Mouse (Mus musculus) frontal cortex, postnatal 14 days (tissue): Measurements from ENCODE around the gene Sowaha.

Source experiments
- DNase-seq, 2 experiments: peaks; one replicate each; pipeline ENCODE4 v3.0.0; 2022; ENCODE audit warnings: low spot score in 2 of 2

Gene Sowaha

GRCm38 (mm10) chr11:53472709-53473108, 7.4 kb downstream of the Sowaha start:
- no peak for DNase-seq

GRCm38 (mm10) chr11:53469968-53470695, 9.9 kb downstream of the Sowaha start, which contains the start of gene Gm9837:
TSS of gene Gm9837 (minus strand) at chr11:53470479.
- DNase-seq, result peak; percentile 86 to 92

GRCm38 (mm10) chr11:53469294-53469967, 10.6 kb downstream of the Sowaha start:
- peak in 1 of 2 experiments; percentile 61 for DNase-seq

DNA sequence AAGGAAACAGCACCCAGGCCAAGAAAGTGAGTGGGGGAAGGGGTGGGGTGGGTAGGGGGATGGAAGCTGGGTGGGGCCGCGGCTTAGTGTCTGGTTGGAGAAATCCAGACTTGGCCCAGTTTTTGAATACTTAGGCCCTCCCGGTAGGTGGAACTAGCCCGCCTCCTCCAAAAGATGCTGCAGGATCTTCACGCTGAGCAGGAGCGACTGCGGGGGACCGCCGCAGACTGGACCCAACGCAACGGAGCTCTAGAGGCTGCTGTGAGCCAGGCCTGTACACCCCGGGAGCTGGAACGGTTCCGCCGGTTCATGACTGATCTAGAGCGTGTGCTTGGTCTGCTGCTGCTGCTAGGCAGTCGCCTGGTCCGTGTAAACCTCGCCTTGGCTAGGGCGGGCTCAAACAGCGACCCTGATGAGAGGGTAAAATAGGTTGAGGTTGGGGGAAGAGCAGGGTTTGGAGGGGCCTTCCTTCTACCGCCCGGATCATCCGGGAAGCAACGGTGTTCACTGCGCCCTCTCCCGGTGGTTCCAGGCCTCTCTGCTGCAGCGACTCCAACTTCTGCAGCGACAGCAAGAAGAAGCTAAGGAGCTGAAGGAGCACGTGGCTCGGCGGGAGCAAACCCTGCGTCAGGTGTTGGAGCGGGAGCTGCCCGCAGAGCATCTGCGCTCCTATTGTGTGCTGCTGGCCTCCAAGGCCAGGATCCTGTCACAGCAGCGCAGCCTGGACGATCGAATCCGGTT, 13.7 kb downstream of the Sowaha start:
- peak; percentile 74 to 78 for DNase-seq

DNA sequence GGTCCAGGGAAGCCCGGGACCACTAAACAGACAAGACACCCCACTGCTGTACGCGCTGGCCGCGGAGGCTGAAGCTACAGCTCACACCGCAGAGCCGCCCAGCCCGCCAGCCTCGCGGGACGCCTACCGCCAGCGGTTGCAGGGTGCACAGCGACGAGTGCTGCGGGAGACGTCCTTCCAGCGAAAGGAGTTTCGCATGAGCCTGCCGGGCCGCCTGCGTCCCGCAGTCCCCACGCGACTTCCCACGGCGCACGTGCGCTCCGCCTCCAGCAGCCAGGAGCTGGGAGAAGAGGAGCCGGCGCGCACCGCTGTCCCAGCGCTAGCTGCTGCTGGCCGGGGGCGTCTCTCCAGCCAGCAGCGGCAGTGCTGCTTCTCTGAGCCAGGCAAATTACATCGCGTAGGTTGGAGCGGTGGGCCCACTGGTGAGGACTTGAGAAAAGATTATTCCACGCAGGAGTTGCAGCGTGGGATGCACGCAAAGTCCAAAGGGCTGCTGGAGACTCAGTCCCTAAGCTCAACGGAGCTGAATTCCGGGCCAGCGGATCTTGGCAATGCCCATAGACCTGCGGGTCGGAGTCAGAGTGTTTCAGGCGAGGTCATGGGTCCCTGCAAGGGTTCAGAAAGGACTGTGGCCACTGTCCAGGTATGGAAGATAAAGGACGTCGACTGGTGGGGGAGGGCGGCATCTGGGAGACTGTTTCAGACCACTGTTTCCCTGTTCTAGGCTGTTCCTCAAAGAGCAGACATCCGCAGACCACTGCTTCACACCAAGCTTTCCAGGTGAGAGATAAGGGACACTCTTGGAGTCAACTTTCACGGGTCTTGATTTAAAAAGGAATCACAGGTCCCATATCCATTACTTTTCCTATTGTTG, 16.3 kb downstream of the Sowaha start:
- no peak for DNase-seq

GRCm38 (mm10) chr11:53461727-53462126, 18.3 kb downstream of the Sowaha start:
- DNase-seq, result no peak

DNA sequence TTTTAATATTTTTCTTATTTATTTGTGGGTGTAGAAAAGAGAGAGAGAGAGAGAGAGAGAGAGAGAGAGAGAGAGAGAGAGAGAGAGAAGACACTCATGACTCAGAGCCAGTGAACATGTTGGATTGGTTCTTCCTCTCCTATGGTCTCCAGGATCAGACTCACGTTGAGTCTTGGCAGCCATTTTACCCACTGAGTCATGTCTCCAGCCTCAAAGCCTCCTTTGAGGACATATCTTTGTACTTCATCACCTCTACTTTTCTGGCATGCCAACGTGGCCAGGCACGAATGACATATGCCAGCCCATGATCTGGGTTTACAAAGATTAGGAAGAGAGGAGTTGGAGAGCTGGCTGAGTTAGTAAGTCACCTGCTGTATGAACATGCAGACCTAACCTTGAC, 19.9 kb downstream of the Sowaha start:
- DNase-seq, result no peak

DNA sequence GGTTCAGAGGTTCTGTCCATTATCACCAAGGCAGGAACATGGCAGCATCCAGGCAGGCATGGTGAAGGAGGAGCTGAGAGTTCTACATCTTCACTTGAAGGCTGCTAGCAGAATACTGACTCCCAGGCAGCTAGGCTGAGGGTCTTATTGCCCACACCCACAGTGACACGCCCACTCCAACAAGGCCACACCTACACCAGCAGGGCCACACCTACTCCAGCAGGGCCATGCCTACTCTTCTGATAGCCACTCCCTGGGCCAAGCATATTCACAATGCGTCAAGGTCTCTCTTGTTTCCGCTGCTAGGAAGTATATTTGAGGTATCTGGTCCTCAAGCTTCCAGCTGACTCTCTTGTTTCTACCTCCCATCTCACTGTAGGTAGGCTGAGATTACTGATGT, 21.1 kb downstream of the Sowaha start:
- no peak for DNase-seq

- DNase-seq, result no peak
Measured at GRCm38 (mm10) chr11:53457372-53457954, 22.6 kb downstream of the Sowaha start.

DNA sequence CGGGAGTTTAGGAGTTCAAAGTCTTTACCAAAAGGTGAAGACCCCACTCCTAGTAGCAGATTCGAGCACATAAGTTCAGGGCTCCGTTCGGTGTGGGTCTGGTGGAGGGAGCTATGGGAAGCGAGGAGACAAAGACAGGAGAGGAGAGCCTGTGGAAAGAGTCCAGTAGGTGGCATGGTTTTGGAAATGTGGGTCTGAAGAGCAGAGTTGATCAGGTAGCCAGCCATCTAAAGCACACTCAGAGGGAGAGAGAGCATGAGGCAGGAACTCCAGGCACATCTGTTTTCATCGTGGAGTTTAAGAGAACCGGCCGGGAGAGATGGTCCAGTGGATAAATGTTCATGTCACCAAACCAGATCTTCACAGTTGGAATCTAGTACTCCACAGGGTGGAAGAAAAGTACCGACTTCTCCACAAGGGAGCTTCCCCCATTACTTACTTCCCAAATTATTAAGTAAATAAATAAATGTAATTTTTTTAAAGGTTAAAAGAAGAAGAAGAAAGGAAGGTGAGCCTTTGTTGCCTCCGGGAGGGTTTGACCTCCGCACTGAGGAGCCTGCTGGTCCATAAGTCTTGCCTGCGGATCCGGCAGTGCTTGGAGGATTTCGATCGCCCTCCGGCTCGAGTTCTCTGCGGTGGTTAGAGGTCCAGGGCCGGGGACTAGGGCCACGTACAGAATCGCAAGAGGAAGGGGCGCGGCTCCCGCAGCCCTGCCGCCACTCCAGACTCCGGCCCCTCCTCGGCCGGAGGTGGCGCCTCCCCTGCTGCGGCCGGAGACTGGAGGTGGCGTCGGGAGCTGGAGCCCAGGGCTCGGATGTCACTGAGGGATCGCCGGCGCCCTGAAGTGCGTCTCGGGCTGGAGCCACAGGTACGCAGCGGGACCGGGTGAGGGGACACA, 23.4 kb downstream of the Sowaha start, which contains the start of the genes Gm10447 and Shroom1:
Gm10447 (minus strand) TSS at position 637 of the 898 bp plus-strand sequence.
Shroom1 (plus strand) TSS at position 732 of the 898 bp plus-strand sequence.
- no peak for DNase-seq

DNA sequence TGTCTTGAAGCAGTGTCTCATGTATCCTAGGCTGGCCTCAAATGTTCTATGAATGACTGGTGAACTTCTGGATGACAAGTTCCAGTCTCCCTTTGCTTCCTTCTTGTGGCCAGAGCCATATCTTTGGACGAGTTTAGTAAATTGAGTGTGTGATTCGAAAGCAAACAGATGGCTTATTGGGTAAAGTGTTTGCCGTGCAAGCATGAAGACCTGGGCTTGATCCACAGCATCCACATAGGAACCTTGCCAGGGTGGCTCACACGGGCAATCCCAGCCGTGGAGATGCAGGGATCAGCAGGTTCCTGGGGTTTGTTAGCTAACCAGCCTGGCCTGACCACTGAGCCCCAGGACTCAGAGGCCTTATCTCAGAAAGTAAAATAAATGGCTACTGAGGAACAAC, 27.0 kb downstream of the Sowaha start:
- no peak for DNase-seq

GRCm38 (mm10) chr11:53452396-53452795, 27.7 kb downstream of the Sowaha start:
- no peak for DNase-seq

- no peak for DNase-seq
Measured at GRCm38 (mm10) chr11:53451361-53451760, 28.7 kb downstream of the Sowaha start.

- no peak for DNase-seq
Measured at GRCm38 (mm10) chr11:53450070-53450705, 29.9 kb downstream of the Sowaha start.

GRCm38 (mm10) chr11:53448529-53448928, 31.5 kb downstream of the Sowaha start:
- DNase-seq, result no peak

- no peak for DNase-seq
Measured at GRCm38 (mm10) chr11:53447996-53448395, 32.1 kb downstream of the Sowaha start.

DNA sequence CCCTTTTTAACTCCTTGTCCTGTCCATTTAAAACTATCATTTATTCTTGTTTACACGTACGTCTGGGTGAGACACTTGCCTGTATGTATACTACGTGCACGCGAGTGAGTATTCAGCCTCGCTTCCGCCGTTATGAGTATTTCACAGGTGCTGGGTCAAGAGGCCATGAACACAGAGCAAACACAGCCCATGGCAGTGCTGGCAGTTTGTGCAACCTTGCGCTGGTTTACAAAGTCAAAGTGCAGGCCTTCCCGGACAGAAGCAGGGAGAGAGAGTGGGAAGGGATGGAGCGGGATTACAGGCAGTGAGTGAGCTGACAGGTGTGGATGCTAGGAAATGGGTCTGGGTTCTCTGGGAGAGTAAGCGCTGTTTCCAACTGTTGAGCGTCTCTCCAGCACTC, 33.9 kb downstream of the Sowaha start:
- DNase-seq, result no peak

DNA sequence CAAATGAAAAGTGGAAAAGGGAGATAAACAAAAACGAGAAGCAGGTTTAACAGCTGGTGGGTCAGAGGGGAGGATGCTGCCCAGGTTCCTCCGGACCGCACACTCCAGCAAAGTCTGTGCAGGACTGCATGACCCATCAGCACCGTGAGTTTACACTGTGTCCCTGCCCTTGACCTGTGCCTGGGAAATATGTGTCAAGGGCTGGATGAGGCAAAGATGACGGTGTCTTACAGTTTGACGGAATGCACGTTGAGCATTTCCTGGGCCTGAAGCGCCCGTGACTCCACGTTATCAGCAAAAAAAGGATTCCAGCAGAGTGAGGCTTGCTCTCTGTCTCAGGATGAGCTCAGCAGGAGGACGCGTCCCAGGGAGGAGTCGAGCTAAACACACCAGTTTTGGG, 34.5 kb downstream of the Sowaha start:
- DNase-seq, result no peak

DNA sequence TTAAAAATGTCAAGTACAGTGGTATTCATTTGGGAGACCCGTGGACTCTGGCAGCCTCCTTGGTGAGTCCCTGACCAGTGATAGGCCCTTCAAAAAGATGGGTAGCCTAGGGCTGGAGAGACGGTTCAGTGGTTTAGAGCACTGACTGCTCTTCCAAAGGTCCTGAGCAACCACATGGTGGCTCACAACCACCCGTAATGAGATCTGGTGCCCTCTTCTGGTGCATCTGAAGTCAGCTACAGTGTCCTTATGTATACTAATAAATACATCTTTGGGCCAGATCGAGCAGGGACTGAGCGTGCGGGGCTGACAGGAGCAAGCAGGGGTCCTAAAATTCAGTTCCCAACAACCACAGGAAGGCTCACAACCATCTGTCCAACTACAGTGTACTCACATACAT, 36.2 kb downstream of the Sowaha start:
- no peak for DNase-seq

GRCm38 (mm10) chr11:53441921-53442320, 38.2 kb downstream of the Sowaha start:
- DNase-seq, result no peak
